Mouse (Mus musculus) CH12.LX (cell line): ENCODE measurements at regions not wholly inside any gene's neighbourhood (a gene's known extent, or its start where the extent isn't known, plus 50 kb on each side); places are given as distances from the start of the nearest gene placed in this dataset.

Experiments used
- CTCF ChIP-seq, 2 experiments: IDR thresholded peaks in 1 of 2; conservative IDR thresholded peaks in 1 of 2; 2 replicates each; pipeline ENCODE4 v1.5.1; 2011 to 2012; ENCODE audit warnings: low read depth in 2 of 2, low read length in 2 of 2, improper control_type of control experiment in 1 of 2, inconsistent platforms in 1 of 2, mild to moderate bottlenecking in 1 of 2, moderate library complexity in 1 of 2
- EP300 ChIP-seq: IDR thresholded peaks from 2 replicates; pipeline ENCODE4 v1.6.1; 2011; ENCODE audit warnings: low read length, improper control_type of control experiment
- ETS1 ChIP-seq: conservative IDR thresholded peaks from 2 replicates; pipeline ENCODE4 v1.6.1; 2012; ENCODE audit warnings: low read depth, mild to moderate bottlenecking, inconsistent platforms, low read length, improper control_type of control experiment, moderate library complexity
- HCFC1 ChIP-seq: IDR thresholded peaks from 2 replicates; pipeline ENCODE4 v1.6.1; 2012; ENCODE audit warnings: low read depth, mild to moderate bottlenecking, inconsistent platforms, low read length, improper control_type of control experiment
- MAX ChIP-seq: IDR thresholded peaks from 2 replicates; pipeline ENCODE4 v1.6.1; 2011; ENCODE audit warnings: low read length, improper control_type of control experiment
- POLR2A ChIP-seq: IDR thresholded peaks from 2 replicates; pipeline ENCODE4 v1.6.1; 2011; ENCODE audit warnings: low read depth, mild to moderate bottlenecking, improper control_type of control experiment, low read length
- USF2 ChIP-seq: conservative IDR thresholded peaks from 2 replicates; pipeline ENCODE4 v1.6.1; 2011; ENCODE audit warnings: low read depth, low read length, improper control_type of control experiment
- ZNF384 ChIP-seq: IDR thresholded peaks from 2 replicates; pipeline ENCODE4 v1.6.1; 2012; ENCODE audit warnings: low read depth, low read length, improper control_type of control experiment, inconsistent platforms

GRCm38 (mm10) chr9:61487146-61487545, 115.0 kb downstream of the Tle3 start:
- TF ChIP-seq HCFC1 (no peak), POLR2A (no peak), CTCF (conservative IDR thresholded peaks at IDR 0.05 in 1 of 2, IDR thresholded peaks at IDR 0.05 in 1 of 2; ENCODE audit: low read depth in 2 of 2, low read length in 2 of 2) (no peak), EP300 (no peak), ETS1 (no peak), MAX (no peak), ZNF384 (no peak), USF2 (no peak)
